Mouse (Mus musculus) left cerebral cortex, adult 9 months (tissue): Measurements from ENCODE around the gene Mall.
A peak's percentile ranks its signal among the peaks of the same experiment; 100 is the strongest.

ENCODE experiments used
- DNase-seq, 2 experiments: peaks; one replicate each; pipeline ENCODE4 v3.0.0; 2022; ENCODE audit warnings: low spot score in 2 of 2

Gene Mall

GRCm38 (mm10) chr2:127729671-127730070, at the start of gene Mall:
Mall (minus strand) TSS chr2:127729932.
- no peak for DNase-seq

- no peak for DNase-seq
These were observed 48.7 kb upstream of the Mall start for GRCm38 (mm10) chr2:127778451-127778850.

GRCm38 (mm10) chr2:127775013-127775412, 45.3 kb upstream of the Mall start:
- DNase-seq = no peak

GRCm38 (mm10) chr2:127774578-127774941, 44.8 kb upstream of the Mall start:
- no peak for DNase-seq

- no peak for DNase-seq
These were observed 44.3 kb upstream of the Mall start for GRCm38 (mm10) chr2:127773938-127774577.

GRCm38 (mm10) chr2:127761587-127761986, 31.9 kb upstream of the Mall start:
- no peak for DNase-seq

GRCm38 (mm10) chr2:127760429-127761000, 30.8 kb upstream of the Mall start:
- DNase-seq = no peak

- no peak for DNase-seq
These were observed 30.3 kb upstream of the Mall start for GRCm38 (mm10) chr2:127760014-127760413.

- DNase-seq = no peak
These were observed 29.6 kb upstream of the Mall start for GRCm38 (mm10) chr2:127759157-127759880.

GRCm38 (mm10) chr2:127757171-127757570, 27.4 kb upstream of the Mall start:
- DNase-seq = peak; percentile 6 to 46

- DNase-seq = no peak
These were observed 24.4 kb upstream of the Mall start for GRCm38 (mm10) chr2:127754113-127754512.

GRCm38 (mm10) chr2:127751849-127752610, 22.3 kb upstream of the Mall start:
- DNase-seq = no peak

- no peak for DNase-seq
These were observed 19.6 kb upstream of the Mall start for GRCm38 (mm10) chr2:127749376-127749775.

GRCm38 (mm10) chr2:127748316-127748715, 18.6 kb upstream of the Mall start:
- no peak for DNase-seq

GRCm38 (mm10) chr2:127742637-127743036, 12.9 kb upstream of the Mall start:
- no peak for DNase-seq

GRCm38 (mm10) chr2:127740756-127741519, 11.2 kb upstream of the Mall start:
- DNase-seq = no peak

- no peak for DNase-seq
These were observed 8.2 kb upstream of the Mall start for GRCm38 (mm10) chr2:127737885-127738284.

- DNase-seq = no peak
These were observed 7.0 kb upstream of the Mall start for GRCm38 (mm10) chr2:127736631-127737209.

- DNase-seq = no peak
These were observed 5.9 kb upstream of the Mall start for GRCm38 (mm10) chr2:127735512-127736145.

- DNase-seq = no peak
These were observed 5.2 kb upstream of the Mall start for GRCm38 (mm10) chr2:127734889-127735288.
